Mouse (Mus musculus) neural tube, embryonic 15.5 days (tissue): ENCODE data around the gene Fggy. TPM values are rescaled to one million over a fixed set of nuclear protein-coding genes. Genes with fewer than 3 reads are reported as not detected.
A peak's percentile ranks its signal among the peaks of the same experiment; 100 is the strongest.

Experiments used
- ATAC-seq: fragments of 200-750 bp; cut with Nextera tagmentation; 2 replicates; pipeline ENCODE4 v1.8.0; 2017; ENCODE audit warnings: mild to moderate bottlenecking, moderate TSS enrichment, moderate library complexity; ENCODE audit not compliant: low FRiP score
- H3K27ac ChIP-seq: fragments of 300-500 bp; sonication (generic); replicated peaks from 2 replicates; pipeline ENCODE4 v1.5.1; 2015; ENCODE audit warnings: mild to moderate bottlenecking, inconsistent platforms
- H3K27me3 ChIP-seq: fragments of 300-500 bp; sonication (generic); replicated peaks from 2 replicates; pipeline ENCODE4 v1.6.1; 2015; ENCODE audit warnings: inconsistent platforms
- H3K36me3 ChIP-seq: fragments of 300-500 bp; sonication (generic); 2 replicates; pipeline ENCODE4 v1.6.1; 2015; ENCODE audit warnings: inconsistent platforms
- H3K4me1 ChIP-seq: fragments of 300-500 bp; sonication (generic); 2 replicates; pipeline ENCODE4 v1.6.1; 2015; ENCODE audit warnings: inconsistent platforms
- H3K4me2 ChIP-seq: fragments of 300-500 bp; sonication (generic); 2 replicates; pipeline ENCODE4 v1.6.1; 2015; ENCODE audit warnings: inconsistent platforms, mild to moderate bottlenecking, moderate library complexity
- H3K4me3 ChIP-seq: fragments of 300-500 bp; sonication (generic); replicated peaks from 2 replicates; pipeline ENCODE4 v1.5.1; 2015; ENCODE audit warnings: mild to moderate bottlenecking, inconsistent platforms
- H3K9ac ChIP-seq: fragments of 300-500 bp; sonication (generic); replicated peaks from 2 replicates; pipeline ENCODE4 v1.6.1; 2015; ENCODE audit warnings: mild to moderate bottlenecking, inconsistent platforms
- H3K9me3 ChIP-seq: fragments of 300-500 bp; sonication (generic); replicated peaks from 2 replicates; pipeline ENCODE4 v1.6.1; 2016; ENCODE audit warnings: inconsistent platforms
- WGBS: fragments of 180-500 bp; shearing (Covaris S2); methylation state at CpG from one replicate; pipeline ENCODE4 v1.1.7; 2015; ENCODE audit warnings: mixed read lengths; 5-methylcytosine and 5-hydroxymethylcytosine counted together
- polyA plus RNA-seq: library from polyadenylated mRNA; unstranded; fragments of >200 nt; fragmentation: Nextera tagmentation; extraction: Ambion mirVana; gene quantifications from 2 replicates; pipeline ENCODE4 v1.2.1, GENCODE M21; 2015

Gene Fggy
- polyA plus RNA-seq, 1 experiment from 2014 or later = 7.0 TPM

- Histone ChIP-seq H3K9ac (no peak overlapping the region), H3K27ac (no peak overlapping the region), H3K4me1 (peaks cover 3% of the 10 kb centered on the region; the same call in 1 of the 2 replicates), H3K36me3 (no peaks in the 10 kb centered on the region), H3K9me3 (no peaks in the 10 kb centered on the region), H3K27me3 (no peaks in the 10 kb centered on the region; the same call in 1 of the 2 replicates), H3K4me3 (no peak overlapping the region), H3K4me2 (no peak overlapping the region)
- 80% methylated on average over 6 of the region's 6 CpGs for WGBS
- ATAC-seq = no peak
Observed at GRCm38 (mm10) chr4:95868348-95868747, 311.0 kb downstream of the Fggy start.

DNA sequence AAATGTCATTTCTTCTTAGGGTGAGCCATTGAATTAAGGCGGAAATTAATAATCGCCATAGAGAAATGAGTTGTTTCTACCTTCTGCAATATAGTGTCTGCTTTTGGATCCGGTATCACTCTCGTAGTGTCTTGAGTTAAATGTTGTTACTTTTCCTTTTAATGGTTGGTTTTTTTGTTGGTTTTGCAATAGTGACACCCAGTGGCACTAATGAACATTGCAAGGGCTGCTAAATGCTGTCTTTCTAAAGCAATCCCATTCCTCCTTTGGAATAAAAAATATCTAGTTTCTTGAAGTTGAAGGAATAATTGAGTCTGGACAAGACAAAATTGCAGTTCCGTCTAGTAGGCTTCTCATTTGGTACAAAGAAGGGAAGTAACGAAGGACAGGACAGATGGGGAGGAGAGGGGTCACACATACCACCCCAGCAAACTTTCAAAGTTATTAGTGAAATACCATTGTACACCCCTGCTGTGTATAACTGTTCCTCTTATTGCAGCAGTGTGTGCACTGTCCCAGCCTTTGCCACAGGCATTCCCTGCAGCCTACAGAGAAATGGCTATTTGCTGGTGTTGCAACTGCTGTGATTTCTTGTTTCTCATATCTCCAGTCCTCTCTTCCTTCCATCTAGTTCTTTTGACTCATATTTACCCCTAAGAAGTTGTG, 314.0 kb downstream of the Fggy start:
- H3K4me1 ChIP-seq = no peaks in the 10 kb centered on the region
- 31% methylated on average over 6 of the region's 6 CpGs for WGBS
- no peak overlapping the region for H3K4me2 ChIP-seq

GRCm38 (mm10) chr4:95875896-95876295, 318.6 kb downstream of the Fggy start:
- ATAC-seq = no peak
- no peak overlapping the region for H3K9ac ChIP-seq
- H3K27ac ChIP-seq = no peak overlapping the region
- no peaks in the 10 kb centered on the region for H3K27me3 ChIP-seq
- H3K9me3 ChIP-seq = no peaks in the 10 kb centered on the region
- no peak overlapping the region for H3K4me2 ChIP-seq
- no peak overlapping the region for H3K4me3 ChIP-seq
- no peaks in the 10 kb centered on the region for H3K4me1 ChIP-seq
- WGBS = 78% methylated on average over 4 of the region's 4 CpGs
- no peaks in the 10 kb centered on the region for H3K36me3 ChIP-seq

More for the DNA sequence above, 314.0 kb downstream of the Fggy start:
- Histone ChIP-seq H3K27me3 (no peaks in the 10 kb centered on the region; the same call in 1 of the 2 replicates), H3K36me3 (no peaks in the 10 kb centered on the region), H3K9ac (no peak overlapping the region), H3K4me3 (no peak overlapping the region), H3K27ac (no peak overlapping the region), H3K9me3 (no peaks in the 10 kb centered on the region)
- peak; percentile 63; the same call in 1 of the 2 replicates for ATAC-seq

- H3K4me2 ChIP-seq = no peak overlapping the region
- H3K4me3 ChIP-seq = no peak overlapping the region
- 94% methylated on average over 4 of the region's 4 CpGs for WGBS
- no peaks in the 10 kb centered on the region for H3K36me3 ChIP-seq
- no peak overlapping the region for H3K9ac ChIP-seq
- no peaks in the 10 kb centered on the region for H3K27me3 ChIP-seq
- H3K9me3 ChIP-seq = no peaks in the 10 kb centered on the region
- ATAC-seq = no peak
- H3K27ac ChIP-seq = no peak overlapping the region
- no peaks in the 10 kb centered on the region for H3K4me1 ChIP-seq
Observed at GRCm38 (mm10) chr4:95877436-95877835, 320.1 kb downstream of the Fggy start.

- 49% methylated on average over 4 of the region's 4 CpGs for WGBS
- Histone ChIP-seq H3K9ac (no peak overlapping the region), H3K27ac (no peak overlapping the region), H3K9me3 (no peaks in the 10 kb centered on the region), H3K27me3 (no peaks in the 10 kb centered on the region), H3K4me3 (no peak overlapping the region), H3K4me2 (no peak overlapping the region), H3K36me3 (no peaks in the 10 kb centered on the region), H3K4me1 (no peaks in the 10 kb centered on the region)
- no peak for ATAC-seq
Observed at GRCm38 (mm10) chr4:95881751-95882350, 324.5 kb downstream of the Fggy start.

DNA sequence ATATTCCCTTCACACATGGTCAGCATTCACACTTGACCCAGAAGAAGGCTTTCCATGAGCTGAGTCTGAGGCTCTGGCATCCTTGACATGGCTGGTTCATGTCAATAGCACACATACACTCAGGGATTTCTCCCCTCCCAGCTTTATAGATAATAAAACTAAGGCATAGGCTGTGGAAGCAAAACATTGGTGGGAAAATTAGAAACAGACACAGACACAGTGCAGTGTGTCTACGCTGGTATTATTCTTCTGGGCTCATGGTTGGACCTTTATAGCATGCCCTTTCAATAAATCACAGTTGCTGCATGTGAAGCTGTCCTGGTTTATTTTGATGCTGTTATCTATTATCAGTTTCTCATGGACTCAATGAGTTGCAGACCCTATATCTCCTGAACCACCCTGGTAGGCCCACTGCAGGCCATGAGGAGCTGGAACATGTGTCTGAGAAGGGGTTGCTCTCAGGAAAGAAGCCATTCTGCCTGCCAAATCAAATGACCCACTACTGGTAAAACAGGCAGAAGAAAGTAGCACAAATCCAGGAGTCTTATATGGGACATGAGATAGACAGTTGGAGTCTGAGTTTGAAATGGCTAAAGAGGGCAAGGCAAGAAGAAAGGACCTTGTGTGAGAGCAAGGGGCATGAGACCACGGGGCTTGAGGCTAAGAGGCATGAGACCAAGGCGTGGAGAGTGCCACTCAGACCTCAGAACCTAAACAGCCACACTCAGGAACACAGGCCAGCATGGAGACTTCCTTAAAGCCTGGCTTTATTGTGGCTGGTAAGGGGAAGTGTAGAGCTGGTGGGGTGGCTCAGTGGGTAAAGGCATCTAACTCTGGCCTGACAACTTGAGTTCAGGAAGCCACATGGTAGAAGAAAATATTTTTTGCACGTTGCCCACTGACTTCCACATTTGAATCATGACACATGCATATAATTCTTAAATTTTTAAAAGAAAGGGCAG, 327.2 kb downstream of the Fggy start:
- Histone ChIP-seq H3K27me3 (no peaks in the 10 kb centered on the region), H3K4me3 (no peak overlapping the region), H3K4me2 (no peak overlapping the region), H3K9me3 (no peaks in the 10 kb centered on the region), H3K27ac (no peak overlapping the region), H3K36me3 (no peaks in the 10 kb centered on the region), H3K9ac (no peak overlapping the region), H3K4me1 (no peaks in the 10 kb centered on the region)
- ATAC-seq = no peak
- 83% methylated on average over 4 of the region's 4 CpGs for WGBS

- Histone ChIP-seq H3K9ac (no peak overlapping the region), H3K9me3 (no peaks in the 10 kb centered on the region), H3K27ac (no peak overlapping the region), H3K4me1 (peaks cover 8% of the 10 kb centered on the region), H3K36me3 (no peaks in the 10 kb centered on the region), H3K4me3 (no peak overlapping the region), H3K4me2 (no peak overlapping the region), H3K27me3 (no peaks in the 10 kb centered on the region)
- no peak for ATAC-seq
- WGBS = 92% methylated on average over 2 of the region's 2 CpGs
Observed at GRCm38 (mm10) chr4:95895199-95895754, 338.0 kb downstream of the Fggy start.

GRCm38 (mm10) chr4:95896571-95896970, 339.3 kb downstream of the Fggy start:
- H3K27ac ChIP-seq = no peak overlapping the region
- H3K9ac ChIP-seq = no peak overlapping the region
- H3K27me3 ChIP-seq = no peaks in the 10 kb centered on the region
- ATAC-seq = no peak
- H3K4me1 ChIP-seq = peaks cover 8% of the 10 kb centered on the region
- no peak overlapping the region for H3K4me2 ChIP-seq
- H3K9me3 ChIP-seq = no peaks in the 10 kb centered on the region
- H3K4me3 ChIP-seq = no peak overlapping the region
- H3K36me3 ChIP-seq = no peaks in the 10 kb centered on the region
- 52% methylated on average over 5 of the region's 5 CpGs for WGBS

DNA sequence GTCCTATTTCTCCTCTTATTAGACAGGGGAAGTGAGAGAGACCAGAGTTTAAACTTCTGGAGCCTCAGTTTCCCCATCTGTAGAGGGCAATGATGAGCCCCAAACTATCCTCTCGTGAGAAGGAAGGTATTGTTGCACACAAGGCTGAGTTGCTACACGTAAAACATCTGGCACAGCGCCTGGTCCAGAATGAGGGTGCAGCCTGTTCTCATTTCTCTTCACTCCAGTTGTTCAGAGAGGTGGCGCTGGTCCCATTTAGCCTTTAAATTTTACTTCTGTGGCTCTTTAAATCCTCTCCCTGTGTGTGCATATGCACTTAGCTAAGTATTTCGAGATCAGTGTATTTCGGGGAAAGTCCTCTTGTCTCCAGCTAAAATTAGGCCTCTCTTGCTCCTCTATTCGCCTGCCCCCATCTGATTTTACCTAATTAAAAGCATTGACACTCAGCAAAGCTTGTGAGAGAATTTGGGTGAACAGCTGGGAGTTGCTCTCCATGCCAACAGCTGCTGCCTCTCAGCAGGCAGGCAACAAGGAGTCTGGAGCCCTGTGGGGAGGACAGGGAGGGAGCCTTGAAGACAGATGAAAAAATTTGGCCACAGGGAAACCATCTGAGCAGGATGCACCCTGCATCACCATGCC, 340.0 kb downstream of the Fggy start:
- peak; percentile 47; the same call in 1 of the 2 replicates for ATAC-seq

DNA sequence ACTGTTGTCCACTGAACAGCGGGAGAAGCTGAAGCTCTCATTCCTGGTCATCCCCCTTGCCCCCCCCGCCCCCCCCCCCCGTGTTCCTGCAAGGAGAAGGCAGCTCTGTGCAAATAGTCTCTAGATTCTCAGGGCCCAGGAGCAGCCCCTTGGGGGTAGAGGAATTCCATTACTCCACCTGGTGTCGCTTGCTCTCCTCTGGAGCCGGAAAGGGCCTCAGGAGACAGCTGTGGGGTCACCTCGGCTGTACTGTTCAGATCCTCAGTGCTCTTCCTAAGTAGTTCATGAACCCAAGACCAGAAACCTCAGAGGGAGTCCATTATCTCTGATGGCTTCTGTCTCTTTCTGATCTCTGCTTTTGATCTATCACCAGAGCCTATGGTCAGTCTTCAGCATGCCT, 341.4 kb downstream of the Fggy start:
- no peaks in the 10 kb centered on the region for H3K36me3 ChIP-seq
- no peak overlapping the region for H3K4me3 ChIP-seq
- H3K9me3 ChIP-seq = no peaks in the 10 kb centered on the region
- 0 out of 2 replicates have a peak, but pooled peaks have one; percentile 57 for ATAC-seq
- no peak overlapping the region for H3K9ac ChIP-seq
- no peak overlapping the region for H3K27ac ChIP-seq
- peaks cover 8% of the 10 kb centered on the region for H3K4me1 ChIP-seq
- H3K27me3 ChIP-seq = no peaks in the 10 kb centered on the region
- no peak overlapping the region for H3K4me2 ChIP-seq
- WGBS = 53% methylated on average over 6 of the region's 6 CpGs

More for the DNA sequence above, 340.0 kb downstream of the Fggy start:
- H3K4me3 ChIP-seq = no peak overlapping the region
- no peaks in the 10 kb centered on the region for H3K36me3 ChIP-seq
- no peak overlapping the region for H3K4me2 ChIP-seq
- H3K27ac ChIP-seq = no peak overlapping the region
- no peaks in the 10 kb centered on the region for H3K9me3 ChIP-seq
- no peaks in the 10 kb centered on the region for H3K27me3 ChIP-seq
- H3K4me1 ChIP-seq = peaks cover 8% of the 10 kb centered on the region
- H3K9ac ChIP-seq = no peak overlapping the region
- 65% methylated on average over 7 of the region's 7 CpGs for WGBS
